Mouse (Mus musculus): ENCODE results near the gene Zbtb4. TPM values are rescaled to one million over a fixed set of nuclear protein-coding genes. Genes with fewer than 3 reads are reported as not detected.

Gene Zbtb4
- polyA plus RNA-seq, 1 experiment, result 3.0 TPM

- H3K4me3 ChIP-seq (ENCODE audit: insufficient read depth, poor library complexity, severe bottlenecking), result no peak overlapping the region
- no peak overlapping the region for H3ac ChIP-seq (ENCODE audit: control insufficient read depth, insufficient read length, low read depth)
- TF ChIP-seq MYOD1 (IDR thresholded peaks at IDR 0.05; ENCODE audit: control insufficient read depth, insufficient read length, low read depth) (no peak), USF1 (IDR thresholded peaks at IDR 0.05; ENCODE audit: low read depth) (no peak), MYOG (IDR thresholded peaks at IDR 0.05; ENCODE audit: control insufficient read depth, extremely low read depth, insufficient read length) (no peak), CEBPB (IDR thresholded peaks at IDR 0.05; ENCODE audit: low read depth) (no peak), CTCF (IDR thresholded peaks at IDR 0.05; ENCODE audit: control insufficient read depth, insufficient read depth, insufficient read length) (no peak), MAX (IDR thresholded peaks at IDR 0.05) (no peak), FOSL1 (IDR thresholded peaks at IDR 0.05; ENCODE audit: insufficient read depth, low read length, poor library complexity, severe bottlenecking) (no peak)
- H3K79me3 ChIP-seq (ENCODE audit: low read depth), result no peaks in the 10 kb centered on the region
- H3K79me2 ChIP-seq (ENCODE audit: control insufficient read depth, insufficient read depth), result no peaks in the 10 kb centered on the region
- H3K27me3 ChIP-seq (ENCODE audit: control insufficient read depth, insufficient read depth, insufficient read length), result no peaks in the 10 kb centered on the region
- no peaks in the 10 kb centered on the region for H3K36me3 ChIP-seq (ENCODE audit: control insufficient read depth, insufficient read depth)
Observed at GRCm38 (mm10) chr11:69776488-69776887, 10.8 kb downstream of the Zbtb4 start.

GRCm38 (mm10) chr11:69777504-69778257 is 12.0 kb downstream of the Zbtb4 start:
- no peak for TF ChIP-seq CTCF (IDR thresholded peaks at IDR 0.05; ENCODE audit: control insufficient read depth, insufficient read depth, insufficient read length)
- no peak for TF ChIP-seq USF1 (IDR thresholded peaks at IDR 0.05; ENCODE audit: low read depth)
- TF ChIP-seq FOSL1 (IDR thresholded peaks at IDR 0.05; ENCODE audit: insufficient read depth, low read length, poor library complexity, severe bottlenecking), result no peak
- TF ChIP-seq MYOD1 (IDR thresholded peaks at IDR 0.05; ENCODE audit: control insufficient read depth, insufficient read length, low read depth), result no peak
- no peak for TF ChIP-seq CEBPB (IDR thresholded peaks at IDR 0.05; ENCODE audit: low read depth)
- no peak for TF ChIP-seq MYOG (IDR thresholded peaks at IDR 0.05; ENCODE audit: control insufficient read depth, extremely low read depth, insufficient read length)
- TF ChIP-seq MAX (IDR thresholded peaks at IDR 0.05), result no peak
- H3K36me3 ChIP-seq (ENCODE audit: control insufficient read depth, insufficient read depth), result peaks cover 5% of the 10 kb centered on the region
- H3ac ChIP-seq (ENCODE audit: control insufficient read depth, insufficient read length, low read depth), result no peak overlapping the region
- H3K27me3 ChIP-seq (ENCODE audit: control insufficient read depth, insufficient read depth, insufficient read length), result no peaks in the 10 kb centered on the region
- H3K4me3 ChIP-seq (ENCODE audit: insufficient read depth, poor library complexity, severe bottlenecking), result no peak overlapping the region
- no peaks in the 10 kb centered on the region for H3K79me2 ChIP-seq (ENCODE audit: control insufficient read depth, insufficient read depth)
- H3K79me3 ChIP-seq (ENCODE audit: low read depth), result no peaks in the 10 kb centered on the region

GRCm38 (mm10) chr11:69778258-69778982 is 12.7 kb downstream of the Zbtb4 start:
- TF ChIP-seq CTCF (IDR thresholded peaks at IDR 0.05; ENCODE audit: control insufficient read depth, insufficient read depth, insufficient read length) (no peak), CEBPB (IDR thresholded peaks at IDR 0.05; ENCODE audit: low read depth) (no peak), USF1 (IDR thresholded peaks at IDR 0.05; ENCODE audit: low read depth) (no peak), MYOG (IDR thresholded peaks at IDR 0.05; ENCODE audit: control insufficient read depth, extremely low read depth, insufficient read length) (no peak), FOSL1 (IDR thresholded peaks at IDR 0.05; ENCODE audit: insufficient read depth, low read length, poor library complexity, severe bottlenecking) (no peak), MYOD1 (IDR thresholded peaks at IDR 0.05; ENCODE audit: control insufficient read depth, insufficient read length, low read depth) (no peak), MAX (IDR thresholded peaks at IDR 0.05) (no peak)
- H3K4me3 ChIP-seq (ENCODE audit: insufficient read depth, poor library complexity, severe bottlenecking), result no peak overlapping the region
- H3ac ChIP-seq (ENCODE audit: control insufficient read depth, insufficient read length, low read depth), result no peak overlapping the region
- H3K36me3 ChIP-seq (ENCODE audit: control insufficient read depth, insufficient read depth), result peaks cover 9% of the 10 kb centered on the region
- H3K79me2 ChIP-seq (ENCODE audit: control insufficient read depth, insufficient read depth), result no peaks in the 10 kb centered on the region
- H3K27me3 ChIP-seq (ENCODE audit: control insufficient read depth, insufficient read depth, insufficient read length), result no peaks in the 10 kb centered on the region
- no peaks in the 10 kb centered on the region for H3K79me3 ChIP-seq (ENCODE audit: low read depth)

- Histone ChIP-seq H3K27me3 (ENCODE audit: control insufficient read depth, insufficient read depth, insufficient read length) (no peaks in the 10 kb centered on the region), H3K79me2 (ENCODE audit: control insufficient read depth, insufficient read depth) (no peaks in the 10 kb centered on the region), H3K36me3 (ENCODE audit: control insufficient read depth, insufficient read depth) (peaks cover 9% of the 10 kb centered on the region), H3K79me3 (ENCODE audit: low read depth) (no peaks in the 10 kb centered on the region), H3ac (ENCODE audit: control insufficient read depth, insufficient read length, low read depth) (no peak overlapping the region), H3K4me3 (ENCODE audit: insufficient read depth, poor library complexity, severe bottlenecking) (no peak overlapping the region)
- no peak for TF ChIP-seq CEBPB (IDR thresholded peaks at IDR 0.05; ENCODE audit: low read depth)
- TF ChIP-seq MYOG (IDR thresholded peaks at IDR 0.05; ENCODE audit: control insufficient read depth, extremely low read depth, insufficient read length), result no peak
- no peak for TF ChIP-seq FOSL1 (IDR thresholded peaks at IDR 0.05; ENCODE audit: insufficient read depth, low read length, poor library complexity, severe bottlenecking)
Observed at GRCm38 (mm10) chr11:69778985-69779384, 13.3 kb downstream of the Zbtb4 start.

GRCm38 (mm10) chr11:69781828-69782227 is 16.1 kb downstream of the Zbtb4 start:
- Histone ChIP-seq H3K4me3 (ENCODE audit: insufficient read depth, poor library complexity, severe bottlenecking) (no peak overlapping the region), H3K79me3 (ENCODE audit: low read depth) (no peaks in the 10 kb centered on the region), H3K27me3 (ENCODE audit: control insufficient read depth, insufficient read depth, insufficient read length) (no peaks in the 10 kb centered on the region), H3ac (ENCODE audit: control insufficient read depth, insufficient read length, low read depth) (no peak overlapping the region), H3K79me2 (ENCODE audit: control insufficient read depth, insufficient read depth) (no peaks in the 10 kb centered on the region), H3K36me3 (ENCODE audit: control insufficient read depth, insufficient read depth) (peaks cover 20% of the 10 kb centered on the region)
- TF ChIP-seq MAX (IDR thresholded peaks at IDR 0.05) (no peak), MYOG (IDR thresholded peaks at IDR 0.05; ENCODE audit: control insufficient read depth, extremely low read depth, insufficient read length) (no peak), USF1 (IDR thresholded peaks at IDR 0.05; ENCODE audit: low read depth) (no peak), CTCF (IDR thresholded peaks at IDR 0.05; ENCODE audit: control insufficient read depth, insufficient read depth, insufficient read length) (no peak), FOSL1 (IDR thresholded peaks at IDR 0.05; ENCODE audit: insufficient read depth, low read length, poor library complexity, severe bottlenecking) (no peak), MYOD1 (IDR thresholded peaks at IDR 0.05; ENCODE audit: control insufficient read depth, insufficient read length, low read depth) (no peak), CEBPB (IDR thresholded peaks at IDR 0.05; ENCODE audit: low read depth) (no peak)
